Comparison of ENCODE assay signal across 8 mouse cellular contexts in genomic region chr4:81178782-81179135, GRCm38 (mm10).
DNase-seq lines count a peak whose midpoint lies in the region; ATAC-seq and TF ChIP-seq lines count a peak whose summit lies in the region.

No protein-coding gene starts in this region.

- no peak overlapping the region for H3K4me2 ChIP-seq in hindbrain, postnatal 0 days (ENCODE audit: low read depth, low read length)

- H3K9me3 ChIP-seq in hindbrain, postnatal 0 days (ENCODE audit: low read length), result no peaks in the 10 kb centered on the region

- no peak overlapping the region for H3K9ac ChIP-seq in hindbrain, postnatal 0 days (replicated peaks; ENCODE audit: low read length)

- peak; percentile 99 for TF ChIP-seq CTCF in hindbrain, postnatal 0 days (IDR thresholded peaks at IDR 0.05; ENCODE audit: low read depth)

- peak; percentile 84 to 94 for DNase-seq in adrenal gland, adult (ENCODE audit: inconsistent age in 2 of 2, low spot score in 1 of 2)
- DNase-seq in cerebellum, postnatal 4 days (ENCODE audit: low spot score in 2 of 2), result peak; percentile 89 to 96
- peak; percentile 52 to 63 for DNase-seq in gastrocnemius, adult 8-10 months (ENCODE audit: low spot score in 2 of 2)
- peak; percentile 95 for DNase-seq in hindbrain, postnatal 0 days (ENCODE audit: low spot score)
- DNase-seq in left cerebral cortex, adult 18-20 months (ENCODE audit: low spot score in 2 of 2), result peak; percentile 89 to 90
- peak; percentile 88 for DNase-seq in right cerebral cortex, postnatal 25 days
- no peak for DNase-seq in natural killer cell, adult 2 months (ENCODE audit: low spot score in 2 of 2)

- H3K4me3 ChIP-seq in hindbrain, postnatal 0 days (ENCODE audit: low read length), result no peak overlapping the region

- ATAC-seq in hindbrain, postnatal 0 days, result peak; percentile 97
- ATAC-seq in megakaryocyte, adult 5-6 weeks (ENCODE audit: poor library complexity, severe bottlenecking), result peak; percentile 62

- no peaks in the 10 kb centered on the region for H3K36me3 ChIP-seq in hindbrain, postnatal 0 days (ENCODE audit: insufficient read depth, low read length)

- H3K27me3 ChIP-seq in hindbrain, postnatal 0 days (ENCODE audit: insufficient read depth, low read length), result no peaks in the 10 kb centered on the region

- under 1% methylated on average over 12 of the region's 12 CpGs for WGBS in hindbrain, postnatal 0 days

- no peaks in the 10 kb centered on the region; the same call in 1 of the 2 replicates for H3K4me1 ChIP-seq in hindbrain, postnatal 0 days (ENCODE audit: insufficient read depth, low read length)

- H3K27ac ChIP-seq in hindbrain, postnatal 0 days, result no peak overlapping the region

Comparison
In these comparisons a context has a peak if more than half of its experiments do, and no peak if none do; other contexts are left out.
1. DNase-seq: peak in adrenal gland, adult (2 of 2), cerebellum, postnatal 4 days (2 of 2), gastrocnemius, adult 8-10 months (2 of 2), hindbrain, postnatal 0 days (single experiment), left cerebral cortex, adult 18-20 months (2 of 2) and right cerebral cortex, postnatal 25 days (single experiment); none in natural killer cell, adult 2 months (0 of 2).